Mouse (Mus musculus) hindlimb bud, embryonic 11.5 days (tissue): ENCODE measurements at regions not wholly inside any gene's neighbourhood (a gene's known extent, or its start where the extent isn't known, plus 50 kb on each side); places are given as distances from the start of the nearest gene placed in this dataset.
"Not testable (repeated sequence)": the region's sequence is repeated elsewhere in the genome, so short reads cannot be mapped to it uniquely, and the experiment has no call there.

Experiments
- DNase-seq: peaks from one replicate; pipeline ENCODE4 v3.0.0-alpha.2; 2012; ENCODE audit warnings: low read depth, low spot score; ENCODE audit errors: extremely low spot score

- DNase-seq: no peak
Measured at GRCm38 (mm10) chr2:92664939-92665338, 65.4 kb downstream of the Chst1 start.

- DNase-seq: no peak
Measured at GRCm38 (mm10) chr2:92667192-92667591, 67.7 kb downstream of the Chst1 start.

- no peak for DNase-seq
Measured at GRCm38 (mm10) chr2:92667756-92668155, 68.2 kb downstream of the Chst1 start.

- DNase-seq: not testable (repeated sequence)
Measured at GRCm38 (mm10) chr2:92669431-92670081, 70.0 kb downstream of the Chst1 start.

GRCm38 (mm10) chr2:92671586-92671985, 72.1 kb downstream of the Chst1 start:
- DNase-seq: peak; percentile 54

GRCm38 (mm10) chr2:92672106-92672505, 72.6 kb downstream of the Chst1 start:
- DNase-seq: no peak

GRCm38 (mm10) chr2:92673064-92673813, 73.7 kb downstream of the Chst1 start:
- DNase-seq: no peak

GRCm38 (mm10) chr2:92673931-92674330, 74.4 kb downstream of the Chst1 start:
- no peak for DNase-seq

GRCm38 (mm10) chr2:92675247-92675646, 75.7 kb downstream of the Chst1 start:
- DNase-seq: no peak

- no peak for DNase-seq
Measured at GRCm38 (mm10) chr2:92678276-92678930, 78.9 kb downstream of the Chst1 start.

- no peak for DNase-seq
Measured at GRCm38 (mm10) chr2:92678999-92679704, 79.6 kb downstream of the Chst1 start.

- no peak for DNase-seq
Measured at GRCm38 (mm10) chr2:92682256-92682655, 82.7 kb downstream of the Chst1 start.

- DNase-seq: no peak
Measured at GRCm38 (mm10) chr2:92687702-92688101, 88.2 kb downstream of the Chst1 start.

GRCm38 (mm10) chr2:92689203-92689602, 89.7 kb downstream of the Chst1 start:
- no peak for DNase-seq

GRCm38 (mm10) chr2:92690304-92690703, 90.8 kb downstream of the Chst1 start:
- DNase-seq: no peak

- no peak for DNase-seq
Measured at GRCm38 (mm10) chr2:92691438-92691837, 91.9 kb downstream of the Chst1 start.

- no peak for DNase-seq
Measured at GRCm38 (mm10) chr2:92692623-92693022, 93.1 kb downstream of the Chst1 start.

GRCm38 (mm10) chr2:92693024-92693423, 93.5 kb downstream of the Chst1 start:
- no peak for DNase-seq

GRCm38 (mm10) chr2:92694797-92695196, 95.3 kb downstream of the Chst1 start:
- no peak for DNase-seq

- no peak for DNase-seq
Measured at GRCm38 (mm10) chr2:92695869-92696268, 96.4 kb downstream of the Chst1 start.

GRCm38 (mm10) chr2:92697721-92698120, 98.2 kb downstream of the Chst1 start:
- no peak for DNase-seq
